Mouse (Mus musculus) G1E (cell line): ENCODE results near the gene Tmem196. TPM values are rescaled to one million over a fixed set of nuclear protein-coding genes. Genes with fewer than 3 reads are reported as not detected.

Source experiments
- ATAC-seq: 2 replicates; pipeline ENCODE4 v1.8.0; 2016; ENCODE audit warnings: mild to moderate bottlenecking; ENCODE audit not compliant: insufficient number of reproducible peaks, poor library complexity, low FRiP score, severe bottlenecking; ENCODE audit errors: extremely low read depth
- DNase-seq: peaks from one replicate; pipeline ENCODE4 v3.0.0; 2012; ENCODE audit warnings: low spot score
- H3K27me3 ChIP-seq: 2 replicates; pipeline ENCODE4 v1.6.1; 2012; ENCODE audit warnings: mild to moderate bottlenecking, low read length, inconsistent platforms; ENCODE audit not compliant: insufficient read depth
- H3K36me3 ChIP-seq: replicated peaks from 2 replicates; pipeline ENCODE3; 2012; ENCODE audit warnings: mild to moderate bottlenecking, inconsistent platforms
- H3K4me1 ChIP-seq: 2 replicates; pipeline ENCODE4 v1.6.1; 2012; ENCODE audit warnings: low read depth, low read length, inconsistent platforms, mixed read lengths; ENCODE audit not compliant: insufficient read depth
- H3K4me3 ChIP-seq: 2 replicates; pipeline ENCODE4 v1.5.1; 2012; ENCODE audit warnings: low read depth, mild to moderate bottlenecking, inconsistent platforms, low read length, moderate library complexity, mixed read lengths
- H3K9me3 ChIP-seq: replicated peaks from 2 replicates; pipeline ENCODE4 v1.6.1; 2012; ENCODE audit warnings: inconsistent platforms
- CTCF ChIP-seq: IDR thresholded peaks from 2 replicates; pipeline ENCODE4 v1.5.1; 2012; ENCODE audit warnings: low read depth, low read length, inconsistent platforms, mixed read lengths
- GATA1 ChIP-seq: IDR thresholded peaks from 2 replicates; pipeline ENCODE4 v1.6.1; 2012; ENCODE audit warnings: borderline replicate concordance, low read length, inconsistent platforms, mixed read lengths
- GATA2 ChIP-seq: IDR thresholded peaks from 2 replicates; pipeline ENCODE4 v1.6.1; 2012; ENCODE audit warnings: low read depth, low read length, inconsistent platforms, borderline replicate concordance
- POLR2AphosphoS5 ChIP-seq: IDR thresholded peaks from 2 replicates; pipeline ENCODE4 v1.6.1; 2012; ENCODE audit warnings: low read depth, low read length, inconsistent platforms; ENCODE audit not compliant: insufficient replicate concordance
- TAL1 ChIP-seq: conservative IDR thresholded peaks from 2 replicates; pipeline ENCODE4 v1.6.1; 2012; ENCODE audit warnings: low read depth, low read length, inconsistent platforms, mixed read lengths
- polyA plus RNA-seq: library from polyadenylated mRNA; stranded (reverse); fragments of >175 nt; gene quantifications from 2 replicates; pipeline ENCODE4 v1.2.3, GENCODE M21; 2012
- total RNA-seq, 2 experiments: library from RNA; stranded (forward) in 1 of 2; stranded (reverse) in 1 of 2; fragments of 200-1000 nt in 1 of 2; fragments of >200 nt in 1 of 2; fragmentation: Nextera tagmentation in 1 of 2; gene quantifications; 2 replicates each; pipeline ENCODE4 v1.2.3; 2014 to 2017

Gene Tmem196
- not detected in 2 replicates for total RNA-seq (2014; fragmentation: Nextera tagmentation)
- total RNA-seq (2017), result 0.06 and 0.22 TPM in 2 replicates
- polyA plus RNA-seq, result not detected in 2 replicates

GRCm38 (mm10) chr12:119945589-119946310 lies at the start of gene Tmem196:
Gene Tmem196 (plus strand): TSS chr12:119945822.
- no peak for DNase-seq

GRCm38 (mm10) chr12:119946311-119946692 lies 680 bp downstream of the Tmem196 start:
- Histone ChIP-seq H3K4me3 (no peak overlapping the region), H3K9me3 (no peaks in the 10 kb centered on the region), H3K27me3 (no peaks in the 10 kb centered on the region), H3K4me1 (no peaks in the 10 kb centered on the region), H3K36me3 (no peaks in the 10 kb centered on the region)
- ATAC-seq, result no peak
- no peak for TF ChIP-seq GATA1
- TF ChIP-seq TAL1, result no peak
- no peak for TF ChIP-seq POLR2AphosphoS5
- no peak for TF ChIP-seq CTCF
- no peak for DNase-seq

More at GRCm38 (mm10) chr12:119945589-119946310, at the start of gene Tmem196:
- H3K9me3 ChIP-seq, result no peaks in the 10 kb centered on the region
- no peaks in the 10 kb centered on the region for H3K36me3 ChIP-seq
- no peak within 1 kb of the TSS for H3K4me3 ChIP-seq
- no peak for ATAC-seq
- no peaks in the 10 kb centered on the region for H3K4me1 ChIP-seq
- H3K27me3 ChIP-seq, result no peaks in the 10 kb centered on the region
- TF ChIP-seq POLR2AphosphoS5 (no peak), GATA1 (no peak), GATA2 (no peak), CTCF (no peak), TAL1 (no peak)

GRCm38 (mm10) chr12:119957041-119957440 lies 11.4 kb downstream of the Tmem196 start:
- Histone ChIP-seq H3K9me3 (no peaks in the 10 kb centered on the region), H3K27me3 (no peaks in the 10 kb centered on the region), H3K36me3 (no peaks in the 10 kb centered on the region), H3K4me1 (no peaks in the 10 kb centered on the region), H3K4me3 (no peak overlapping the region)
- TF ChIP-seq GATA1 (no peak), CTCF (no peak), POLR2AphosphoS5 (no peak), GATA2 (no peak), TAL1 (no peak)
- no peak for DNase-seq
- no peak for ATAC-seq

GRCm38 (mm10) chr12:119960730-119961129 lies 15.1 kb downstream of the Tmem196 start:
- no peak for TF ChIP-seq GATA2
- no peak for TF ChIP-seq TAL1
- TF ChIP-seq POLR2AphosphoS5, result no peak
- no peak for TF ChIP-seq GATA1
- TF ChIP-seq CTCF, result no peak
- no peaks in the 10 kb centered on the region for H3K27me3 ChIP-seq
- H3K4me3 ChIP-seq, result no peak overlapping the region
- ATAC-seq (no peak), DNase-seq (no peak)
- no peaks in the 10 kb centered on the region for H3K36me3 ChIP-seq
- H3K9me3 ChIP-seq, result no peaks in the 10 kb centered on the region
- no peaks in the 10 kb centered on the region for H3K4me1 ChIP-seq

- TF ChIP-seq GATA2, result no peak
- TF ChIP-seq GATA1, result no peak
- no peak for TF ChIP-seq POLR2AphosphoS5
- TF ChIP-seq TAL1, result no peak
- no peak for TF ChIP-seq CTCF
- no peaks in the 10 kb centered on the region for H3K27me3 ChIP-seq
- no peaks in the 10 kb centered on the region for H3K36me3 ChIP-seq
- DNase-seq (no peak), ATAC-seq (no peak)
- no peaks in the 10 kb centered on the region for H3K4me1 ChIP-seq
- no peak overlapping the region for H3K4me3 ChIP-seq
- no peaks in the 10 kb centered on the region for H3K9me3 ChIP-seq
Observed at GRCm38 (mm10) chr12:119965373-119965772, 19.8 kb downstream of the Tmem196 start.

GRCm38 (mm10) chr12:119970068-119970467 lies 24.4 kb downstream of the Tmem196 start:
- DNase-seq (no peak), ATAC-seq (no peak)
- no peak for TF ChIP-seq TAL1
- no peak for TF ChIP-seq POLR2AphosphoS5
- TF ChIP-seq GATA1, result no peak
- no peak for TF ChIP-seq CTCF
- TF ChIP-seq GATA2, result no peak
- H3K27me3 ChIP-seq, result no peaks in the 10 kb centered on the region
- H3K9me3 ChIP-seq, result no peaks in the 10 kb centered on the region
- no peaks in the 10 kb centered on the region for H3K4me1 ChIP-seq
- H3K4me3 ChIP-seq, result no peak overlapping the region
- H3K36me3 ChIP-seq, result no peaks in the 10 kb centered on the region
